Mouse (Mus musculus) megakaryocyte, adult 5-6 weeks (primary cell): ENCODE data around the gene Mlec. TPM values are rescaled to one million over a fixed set of nuclear protein-coding genes. Genes with fewer than 3 reads are reported as not detected.

Experiments
- ATAC-seq: 2 replicates; pipeline ENCODE4 v1.8.0; 2016; ENCODE audit warnings: mild to moderate bottlenecking, inconsistent platforms; ENCODE audit not compliant: poor library complexity, severe bottlenecking
- total RNA-seq, 2 experiments: library from RNA; stranded (forward) in 1 of 2; stranded (reverse) in 1 of 2; fragments of 153-499, 151-499 nt in 1 of 2; fragments of 221-1000, 200-1000 nt in 1 of 2; gene quantifications; 2 replicates each; pipeline versions ENCODE4 v1.2.3 to v1.2.4; 2015 to 2017

Gene Mlec
- total RNA-seq, 2 experiments from 2014 or later: 76.4 to 118 TPM

GRCm38 (mm10) chr5:115127421-115128179, 30.4 kb downstream of the Mlec start:
- ATAC-seq: no peak

GRCm38 (mm10) chr5:115126578-115127312, 31.2 kb downstream of the Mlec start:
- no peak for ATAC-seq

- peak; percentile 99 for ATAC-seq
Measured at GRCm38 (mm10) chr5:115125211-115125871, 32.6 kb downstream of the Mlec start.

GRCm38 (mm10) chr5:115124690-115125089, 33.3 kb downstream of the Mlec start:
- no peak for ATAC-seq

GRCm38 (mm10) chr5:115120978-115121377, 37.0 kb downstream of the Mlec start:
- no peak for ATAC-seq

- peak; percentile 98 for ATAC-seq
Measured at GRCm38 (mm10) chr5:115118961-115119570, 38.9 kb downstream of the Mlec start, which contains the start of gene Acads. Gene Acads, minus strand, starts transcription at chr5:115119346.

GRCm38 (mm10) chr5:115117467-115117866, 40.5 kb downstream of the Mlec start:
- ATAC-seq: no peak

GRCm38 (mm10) chr5:115116426-115116825, 41.6 kb downstream of the Mlec start:
- ATAC-seq: no peak

- ATAC-seq: no peak
Measured at GRCm38 (mm10) chr5:115114501-115114900, 43.5 kb downstream of the Mlec start.

- no peak for ATAC-seq
Measured at GRCm38 (mm10) chr5:115113244-115113643, 44.7 kb downstream of the Mlec start.

GRCm38 (mm10) chr5:115111156-115111555, 46.8 kb downstream of the Mlec start:
- ATAC-seq: no peak

GRCm38 (mm10) chr5:115103253-115103652, 54.7 kb downstream of the Mlec start:
- peak; percentile 73 for ATAC-seq

- ATAC-seq: no peak
Measured at GRCm38 (mm10) chr5:115102231-115102630, 55.7 kb downstream of the Mlec start.

- ATAC-seq: no peak
Measured at GRCm38 (mm10) chr5:115100473-115100872, 57.5 kb downstream of the Mlec start.

GRCm38 (mm10) chr5:115099991-115100390, 58.0 kb downstream of the Mlec start:
- ATAC-seq: no peak

GRCm38 (mm10) chr5:115099530-115099929, 58.4 kb downstream of the Mlec start:
- ATAC-seq: no peak

GRCm38 (mm10) chr5:115098195-115098594, 59.8 kb downstream of the Mlec start, which contains the start of gene Gm10401:
Gene Gm10401, minus strand, starts transcription at chr5:115098295.
- ATAC-seq: no peak
